Mouse (Mus musculus) frontal cortex, postnatal 10 days (tissue): Measurements from ENCODE around the gene Dirc2.

ENCODE experiments used
- DNase-seq, 2 experiments: peaks; one replicate each; pipeline ENCODE4 v3.0.0; 2022; ENCODE audit warnings: low spot score in 2 of 2, mixed read lengths in 1 of 2

Dirc2 gene

GRCm38 (mm10) chr16:35768785-35769642 lies at the start of gene Dirc2:
Dirc2 (minus strand) TSS chr16:35769356.
- DNase-seq = peak; percentile 43 to 73

GRCm38 (mm10) chr16:35817255-35818089 lies 48.3 kb upstream of the Dirc2 start:
- peak; percentile 59 to 81 for DNase-seq

DNA sequence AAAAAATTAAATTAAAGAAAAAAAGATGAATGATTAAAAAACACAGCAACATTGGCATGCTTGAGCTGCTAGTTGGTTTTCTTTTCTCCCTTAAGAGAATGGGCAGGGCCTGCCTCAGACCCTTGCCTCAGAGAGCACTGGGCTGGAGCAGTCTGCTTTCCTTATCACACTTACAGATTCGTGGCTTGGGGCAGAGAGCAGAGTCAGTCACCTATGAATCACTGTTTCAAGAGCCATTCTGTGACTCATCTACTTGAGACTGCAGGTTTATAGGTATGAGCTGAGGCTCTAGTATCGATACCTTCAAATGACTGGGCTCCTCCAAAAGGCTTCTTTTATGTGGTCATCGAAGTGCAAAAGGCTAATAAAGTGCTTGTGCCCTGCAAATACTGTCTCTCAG lies 44.0 kb upstream of the Dirc2 start:
- no peak for DNase-seq

DNA sequence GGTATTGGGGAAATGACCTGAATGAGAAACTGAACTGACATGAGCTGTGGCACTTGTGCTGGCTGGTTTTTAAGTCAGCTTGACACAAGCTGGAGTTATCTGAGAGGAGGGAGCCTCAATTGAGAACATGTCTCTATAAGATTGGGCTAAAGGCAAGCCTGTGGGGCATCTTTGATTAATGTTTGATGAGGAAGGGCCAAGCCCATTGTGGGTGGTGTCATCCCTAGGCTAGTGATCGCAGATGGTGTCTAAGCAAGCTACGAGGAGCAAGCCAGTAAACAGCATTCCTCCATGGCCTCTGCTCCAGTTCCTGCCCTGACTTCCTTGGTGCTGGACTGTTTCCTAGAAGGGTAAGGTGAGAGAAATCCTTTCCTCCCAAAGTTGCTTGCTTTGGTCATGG lies 39.7 kb upstream of the Dirc2 start:
- DNase-seq = no peak

DNA sequence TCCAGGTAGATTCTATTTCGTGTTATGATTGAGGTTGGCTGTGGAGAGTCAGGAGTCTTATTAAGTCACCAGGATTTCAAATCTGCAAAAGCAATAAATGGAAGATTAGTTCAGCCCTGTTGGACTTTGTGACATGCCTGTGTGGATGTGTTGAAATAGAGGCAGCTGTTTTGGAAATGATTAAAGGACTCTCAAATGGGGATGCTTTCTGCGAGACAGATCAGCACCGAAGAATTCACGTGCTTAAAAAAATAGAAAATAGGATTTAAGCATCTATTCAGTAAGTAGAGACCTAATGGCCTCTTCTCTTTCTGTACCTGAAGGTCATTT lies 38.5 kb upstream of the Dirc2 start:
- DNase-seq = no peak

DNA sequence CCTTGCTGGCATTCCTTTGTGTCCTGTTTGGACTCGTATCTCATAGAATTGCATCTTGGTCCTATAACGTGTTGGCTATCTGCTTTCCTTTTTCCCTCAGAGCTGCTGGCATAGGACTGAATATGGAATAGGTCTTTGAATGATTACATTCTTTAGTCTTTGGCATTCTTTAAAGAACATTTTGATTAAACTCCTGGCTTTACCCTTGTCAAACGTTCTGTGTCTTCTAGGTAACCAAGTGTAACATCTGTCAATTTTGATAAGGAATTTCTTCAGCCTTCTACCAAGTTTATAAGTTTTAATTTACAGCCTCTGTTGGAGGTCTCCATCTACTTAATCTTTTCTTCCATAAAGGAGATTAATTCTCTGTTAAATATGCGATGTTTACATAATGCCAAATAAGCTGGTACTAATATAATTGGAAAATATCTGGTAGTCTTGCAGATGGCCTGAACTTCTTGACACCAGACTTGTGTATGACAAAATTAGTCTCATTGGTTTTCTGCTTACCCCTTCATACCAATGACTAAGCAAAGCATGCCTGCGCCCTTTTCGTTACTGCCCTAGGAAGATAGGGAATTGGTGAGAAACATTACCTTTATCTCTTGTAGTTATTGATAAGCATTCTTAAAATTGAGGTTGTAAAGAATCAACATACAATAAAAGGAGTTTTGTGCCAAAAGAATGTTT lies 38.0 kb upstream of the Dirc2 start:
- no peak for DNase-seq

DNA sequence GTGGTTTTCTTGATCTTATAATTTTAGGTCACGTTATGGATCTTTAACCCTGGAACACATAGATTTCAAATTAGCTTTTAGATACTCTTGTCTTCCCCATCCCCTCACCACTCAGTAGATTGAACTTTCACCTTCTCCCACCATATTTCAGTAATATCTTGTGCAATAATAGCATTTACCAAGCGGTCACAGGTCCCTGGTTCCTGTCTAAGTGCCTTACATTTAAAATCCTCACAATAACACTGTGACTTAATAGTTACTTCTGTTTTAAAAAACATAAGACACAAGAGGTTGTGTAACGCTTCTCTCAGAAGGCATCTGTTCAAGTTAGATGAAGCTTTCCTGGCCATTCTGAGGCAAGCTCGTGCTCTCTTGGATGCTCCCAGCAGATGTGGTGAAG lies 34.6 kb upstream of the Dirc2 start:
- DNase-seq = no peak

- DNase-seq = no peak
Measured at GRCm38 (mm10) chr16:35802163-35802562, 33.0 kb upstream of the Dirc2 start.

GRCm38 (mm10) chr16:35791962-35792521 lies 22.9 kb upstream of the Dirc2 start:
- DNase-seq = no peak

GRCm38 (mm10) chr16:35788330-35788729 lies 19.2 kb upstream of the Dirc2 start:
- DNase-seq = no peak

GRCm38 (mm10) chr16:35787568-35788189 lies 18.5 kb upstream of the Dirc2 start:
- DNase-seq = no peak

DNA sequence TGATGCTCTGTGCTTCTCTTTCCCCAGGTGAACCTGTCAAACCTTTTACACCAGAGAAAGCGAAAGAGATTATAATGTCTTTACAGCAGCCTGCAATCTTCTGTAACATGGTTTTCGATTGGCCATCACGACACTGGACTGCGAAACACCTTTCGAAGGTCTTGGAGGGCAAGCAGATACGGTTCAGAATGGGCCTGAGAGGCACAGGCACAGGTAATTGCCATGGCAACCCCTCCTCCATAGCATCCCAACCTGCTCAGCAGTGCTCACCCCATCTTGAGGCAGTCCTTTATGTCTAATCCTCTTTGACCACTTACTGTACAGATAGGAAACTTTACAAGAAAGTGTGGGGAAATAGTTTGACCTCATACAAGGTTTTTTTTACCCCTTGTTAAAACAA lies 18.0 kb upstream of the Dirc2 start:
- DNase-seq = no peak

- DNase-seq = no peak
Measured at GRCm38 (mm10) chr16:35784134-35784725, 15.1 kb upstream of the Dirc2 start.

DNA sequence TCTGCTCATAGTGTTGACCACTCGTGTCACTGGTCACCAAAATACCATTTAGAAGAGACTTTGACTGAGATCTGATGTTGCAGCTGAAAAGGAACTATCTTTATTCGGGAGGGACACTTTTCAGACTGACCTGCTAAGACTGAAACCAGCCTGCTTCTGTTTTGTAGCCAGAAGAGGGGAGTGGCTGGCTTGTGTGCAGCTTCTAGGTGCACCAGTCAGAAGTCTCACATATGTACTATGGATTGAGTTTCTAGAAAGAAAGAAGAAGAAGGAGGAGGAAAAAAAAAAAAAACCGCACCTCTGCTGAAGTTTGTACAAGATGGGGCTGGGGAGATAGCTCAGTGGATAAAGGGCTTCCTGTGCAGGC lies 14.0 kb upstream of the Dirc2 start:
- DNase-seq = no peak

DNA sequence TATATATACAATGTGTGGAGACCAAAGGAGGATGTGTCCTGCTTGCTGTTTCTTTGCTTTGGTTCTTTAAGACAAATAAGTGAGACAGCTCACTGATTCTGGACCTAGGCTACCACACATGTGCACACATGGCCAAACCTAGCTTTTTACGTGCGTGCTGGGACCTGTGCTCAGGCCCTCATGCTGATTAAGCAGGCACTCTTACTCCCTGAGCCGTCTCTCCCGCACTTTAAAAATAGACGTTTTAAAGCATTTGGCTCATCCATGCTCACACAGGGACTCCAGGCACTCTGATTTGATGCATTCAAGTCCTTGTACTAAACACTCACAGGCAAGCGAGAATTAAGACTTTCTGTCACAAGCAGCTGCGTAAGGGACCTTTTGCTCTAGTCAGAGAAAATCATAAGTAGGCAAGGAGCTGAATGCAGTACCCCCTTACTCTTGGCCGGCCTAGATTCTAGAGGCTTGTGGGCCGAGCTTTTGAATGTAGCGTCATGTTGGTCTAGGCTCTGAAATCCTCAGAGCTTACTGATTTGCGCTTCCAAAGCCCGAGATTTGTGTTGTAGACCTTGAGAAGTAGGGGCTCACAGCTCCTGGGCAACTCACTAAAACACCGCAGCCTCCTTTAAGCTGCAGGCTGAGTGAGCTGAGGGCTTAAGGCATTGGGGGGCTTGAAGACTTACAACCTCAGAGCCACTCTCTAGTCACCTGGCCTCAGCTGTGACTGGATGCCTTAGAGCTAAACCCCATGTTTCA lies 13.5 kb upstream of the Dirc2 start:
- no peak for DNase-seq

DNA sequence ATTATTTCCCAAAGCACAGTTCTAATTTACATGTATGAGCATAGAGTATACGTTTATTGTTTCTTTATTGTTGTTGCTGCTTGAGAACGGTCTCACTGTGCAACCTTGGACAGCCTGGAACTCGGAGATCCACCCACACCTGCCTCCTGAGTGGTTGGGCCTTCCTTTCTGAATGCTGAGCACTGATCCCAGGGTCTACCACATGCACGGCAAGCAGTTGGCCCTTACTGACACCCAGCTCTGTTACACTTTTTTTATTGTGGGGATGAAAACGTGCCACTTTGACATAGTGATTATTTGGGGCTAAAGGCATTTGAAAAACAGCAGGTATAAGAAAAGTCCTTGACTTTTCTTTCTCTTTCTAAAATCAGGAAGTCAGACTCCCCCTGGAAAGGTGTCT lies 12.5 kb upstream of the Dirc2 start:
- DNase-seq = no peak

DNA sequence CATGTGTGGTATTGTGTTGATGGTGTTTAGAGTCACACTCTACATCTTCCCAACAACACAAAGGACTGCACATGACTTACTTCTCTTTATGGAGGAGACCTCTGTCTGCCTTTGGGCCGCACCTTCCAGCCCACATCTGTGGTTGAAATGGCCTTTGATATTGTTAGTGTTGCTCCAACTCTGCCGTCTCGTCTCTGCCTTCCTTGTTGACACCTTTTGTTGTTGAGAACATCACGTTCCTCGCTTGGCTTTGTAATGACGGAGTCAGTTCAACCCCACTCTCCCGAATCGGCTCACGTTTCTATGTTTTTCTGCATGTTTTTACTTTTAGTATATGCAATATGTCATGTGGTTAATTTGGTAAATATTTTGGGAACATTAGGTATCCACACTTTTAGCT lies 11.9 kb upstream of the Dirc2 start:
- no peak for DNase-seq

- DNase-seq = no peak
Measured at GRCm38 (mm10) chr16:35779681-35780080, 10.5 kb upstream of the Dirc2 start.

DNA sequence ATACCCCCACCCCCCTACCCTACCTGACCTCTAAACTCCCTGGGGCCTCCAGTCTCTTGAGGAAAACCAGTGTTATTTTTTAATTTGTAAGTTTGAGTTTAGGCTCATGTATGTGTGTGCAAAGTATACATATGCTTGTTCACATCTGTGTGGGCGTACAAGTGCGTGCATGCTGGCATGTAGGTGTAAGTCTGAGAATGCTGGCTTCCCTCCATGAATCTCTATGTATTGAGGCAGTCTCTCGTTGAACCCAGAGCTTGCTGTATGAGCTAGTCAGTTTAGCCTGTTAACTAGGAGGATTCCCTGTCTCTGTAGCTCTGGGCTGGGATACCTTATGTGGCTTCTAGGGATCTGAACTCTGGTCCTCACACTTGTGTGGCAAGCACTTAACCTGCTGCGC lies 8.6 kb upstream of the Dirc2 start:
- DNase-seq = no peak

DNA sequence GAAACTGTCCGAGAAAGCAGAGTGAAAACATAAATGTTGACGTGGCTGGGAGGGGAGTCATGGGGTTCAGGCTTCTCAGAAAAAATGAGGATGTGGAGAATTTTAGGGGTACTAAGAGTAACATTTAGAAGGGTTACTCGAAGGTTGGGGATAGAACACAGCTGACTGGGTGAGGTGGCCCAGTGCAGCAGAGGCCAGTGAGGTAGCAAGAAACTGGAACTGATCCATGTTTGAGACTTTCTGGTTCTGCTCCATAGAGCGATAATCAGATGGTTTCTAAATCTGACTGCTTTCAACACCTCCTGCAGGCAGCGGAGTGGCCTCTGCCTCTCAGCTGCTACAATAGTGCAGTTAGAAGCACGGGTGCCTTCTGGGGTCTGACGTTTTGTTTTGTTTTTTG lies 7.6 kb upstream of the Dirc2 start:
- DNase-seq = no peak

GRCm38 (mm10) chr16:35775835-35776234 lies 6.7 kb upstream of the Dirc2 start:
- DNase-seq = no peak
